Mouse (Mus musculus) embryonic fibroblast, embryonic 13.5 days (primary cell): Measurements from ENCODE around the gene Tmem44.

Experiments used
- CTCF ChIP-seq: IDR thresholded peaks from 2 replicates; pipeline ENCODE4 v1.5.1; 2011; ENCODE audit warnings: mild to moderate bottlenecking, control low read depth, low read length, moderate library complexity, borderline replicate concordance; ENCODE audit not compliant: insufficient read depth
- POLR2A ChIP-seq: IDR thresholded peaks from 2 replicates; pipeline ENCODE4 v1.6.1; 2011; ENCODE audit warnings: low read depth, mild to moderate bottlenecking, control low read depth, low read length, moderate library complexity

- TF ChIP-seq CTCF (no peak), POLR2A (no peak)
Observed at GRCm38 (mm10) chr16:30570173-30570572, 19.5 kb upstream of the Tmem44 start.
